Mouse (Mus musculus) stomach, postnatal 0 days (tissue): Measurements from ENCODE around the gene U90926.

Experiments
- CTCF ChIP-seq: IDR thresholded peaks from 2 replicates; pipeline ENCODE4 v1.5.1; 2016; ENCODE audit warnings: antibody characterized with exemption, low read depth, mild to moderate bottlenecking, moderate library complexity
- EP300 ChIP-seq: optimal IDR thresholded peaks from 2 replicates; pipeline ENCODE3; 2016; ENCODE audit warnings: antibody characterized with exemption

DNA sequence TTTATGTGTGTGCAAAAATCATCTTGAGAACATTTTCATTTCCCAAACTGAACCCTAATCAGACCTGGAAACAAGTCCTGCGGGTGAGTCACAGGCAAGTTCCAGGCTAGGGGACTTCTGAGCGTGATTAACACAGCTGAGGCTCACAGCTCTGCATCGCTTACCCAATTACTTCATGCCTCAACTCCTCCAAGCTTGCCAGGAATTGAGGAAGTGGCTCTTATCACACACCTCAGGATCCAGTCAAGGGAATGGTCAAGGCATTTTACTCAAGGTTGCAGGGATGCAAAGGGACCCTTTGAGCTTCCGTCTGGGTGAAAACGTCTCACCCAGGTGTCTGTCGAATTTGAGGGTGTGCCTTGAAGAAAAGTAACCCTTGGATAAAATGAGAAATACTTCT lies 4.6 kb upstream of the U90926 start:
- TF ChIP-seq CTCF: no peak
- no peak for TF ChIP-seq EP300
